Mouse (Mus musculus): ENCODE data around the gene Ctag2. TPM values are rescaled to one million over a fixed set of nuclear protein-coding genes. Genes with fewer than 3 reads are reported as not detected.

Gene Ctag2
- not detected in 2 replicates for total RNA-seq (2015; ENCODE audit: low replicate concordance)
- total RNA-seq (2017; ENCODE audit: low replicate concordance): not detected in 2 replicates

GRCm38 (mm10) chrX:65047344-65047743, at the start of gene Ctag2:
TSS of gene Ctag2 (plus strand) at chrX:65047644.
- ATAC-seq (replicated peaks; ENCODE audit: low FRiP score, poor library complexity, severe bottlenecking): no peak
